In the genomic region with DNA sequence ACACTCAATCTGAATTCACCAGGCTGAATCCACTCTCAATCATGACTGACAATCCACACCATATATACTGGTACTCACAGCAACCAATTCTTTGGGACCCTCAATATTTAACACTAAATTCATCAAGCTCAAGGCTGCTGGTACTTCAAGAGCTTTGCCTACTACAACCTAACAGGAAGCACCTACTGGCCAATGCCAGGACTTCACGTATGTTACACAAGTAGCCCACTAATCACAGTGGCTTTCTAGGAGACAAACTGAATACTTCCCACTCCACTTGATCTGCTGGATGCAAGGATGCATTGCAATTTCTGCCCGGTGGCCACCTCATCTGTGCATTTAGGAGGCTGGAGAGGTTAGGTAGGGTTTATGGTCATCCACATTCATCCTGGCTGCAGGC, we compare ENCODE assay signal across 11 mouse cellular contexts. TPM values are rescaled to one million over a fixed set of nuclear protein-coding genes. Genes with fewer than 3 reads are reported as not detected.
DNase-seq lines count a peak whose midpoint lies in the region; ATAC-seq lines count a peak whose summit lies in the region.
"Had no signal": no experiment of that assay in that cellular context is flagged by ENCODE, and none has a peak within 500 bp of the region (broad histone marks: within the 10 kb centered on the region; RNA-seq: fewer than 3 reads in every experiment).

No protein-coding gene starts in this region.

- H3K4me1 ChIP-seq in lung, embryonic 15.5 days: peaks cover 37% of the 10 kb centered on the region
- no peaks in the 10 kb centered on the region; the same call in 1 of the 2 replicates for H3K4me1 ChIP-seq in embryonic facial prominence, embryonic 11.5 days (ENCODE audit: control insufficient read depth, insufficient read depth, low read length)
- peaks cover 40% of the 10 kb centered on the region for H3K4me1 ChIP-seq in neural tube, embryonic 15.5 days

- H3K4me3 ChIP-seq in lung, embryonic 15.5 days: no peak overlapping the region
- no peak overlapping the region for H3K4me3 ChIP-seq in embryonic facial prominence, embryonic 11.5 days (ENCODE audit: low read depth, low read length)
- H3K4me3 ChIP-seq in neural tube, embryonic 15.5 days (replicated peaks): peak overlapping the region; percentile 1; the same call in 1 of the 2 replicates

- H3K9ac ChIP-seq in lung, embryonic 15.5 days: no peak overlapping the region
- no peak overlapping the region for H3K9ac ChIP-seq in embryonic facial prominence, embryonic 11.5 days (replicated peaks; ENCODE audit: low read length)
- 0 out of 2 replicates have a peak overlapping the region, but pooled peaks have one; percentile 3 for H3K9ac ChIP-seq in neural tube, embryonic 15.5 days (replicated peaks)

- H3K36me3 ChIP-seq in lung, embryonic 15.5 days: peaks cover 18% of the 10 kb centered on the region
- peaks cover 5% of the 10 kb centered on the region for H3K36me3 ChIP-seq in embryonic facial prominence, embryonic 11.5 days (replicated peaks; ENCODE audit: control insufficient read depth, insufficient read depth, low read depth, low read length)
- H3K36me3 ChIP-seq in neural tube, embryonic 15.5 days: peaks cover 18% of the 10 kb centered on the region

- no peak for ATAC-seq in lung, embryonic 15.5 days (ENCODE audit: borderline replicate concordance, extremely low read depth, low FRiP score, low TSS enrichment)
- no peak for ATAC-seq in embryonic facial prominence, embryonic 11.5 days (replicated peaks; ENCODE audit: insufficient number of reproducible peaks, low FRiP score, low TSS enrichment, low read depth)
- ATAC-seq in neural tube, embryonic 15.5 days (ENCODE audit: low FRiP score): no peak
- ATAC-seq: activated CD4-positive, CD25-positive, alpha-beta regulatory T cell, adult 4 months had no signal

- no peaks in the 10 kb centered on the region for H3K9me3 ChIP-seq in lung, embryonic 15.5 days
- no peaks in the 10 kb centered on the region for H3K9me3 ChIP-seq in embryonic facial prominence, embryonic 11.5 days (replicated peaks; ENCODE audit: control insufficient read depth, low read length)
- H3K9me3 ChIP-seq in neural tube, embryonic 15.5 days (replicated peaks): no peaks in the 10 kb centered on the region

- DNase-seq in lung, postnatal 14 days: no peak
- no peak for DNase-seq in embryonic facial prominence, embryonic 11.5 days (ENCODE audit: low spot score)
- peak; percentile 53 for DNase-seq in induced T-regulatory cell, adult 2 months (ENCODE audit: low read depth)
- no peak for DNase-seq in urinary bladder, postnatal 14 days (ENCODE audit: low spot score)
- no peak for DNase-seq in c-Kit-positive CD71-positive TER-119-positive erythroid progenitor cells, embryonic 14.5 days (ENCODE audit: low spot score)
- no peak for DNase-seq in cerebellum, adult 18-20 months
- DNase-seq: cerebellum, postnatal 14 days; heart, adult 18-20 months had no signal

- peak overlapping the region; percentile 22 for H3K4me2 ChIP-seq in lung, embryonic 15.5 days
- peak overlapping the region; percentile 13; the same call in 1 of the 2 replicates for H3K4me2 ChIP-seq in embryonic facial prominence, embryonic 11.5 days (ENCODE audit: low read depth, low read length)
- H3K4me2 ChIP-seq in neural tube, embryonic 15.5 days: peak overlapping the region; percentile 36

- no peak overlapping the region for H3K27ac ChIP-seq in lung, embryonic 15.5 days
- H3K27ac ChIP-seq in embryonic facial prominence, embryonic 11.5 days (replicated peaks; ENCODE audit: low read depth, low read length): no peak overlapping the region
- H3K27ac ChIP-seq in neural tube, embryonic 15.5 days (replicated peaks): 0 out of 2 replicates have a peak overlapping the region, but pooled peaks have one; percentile 2

- WGBS in lung, embryonic 15.5 days: 43% methylated on average over 2 of the region's 2 CpGs
- 73% methylated on average over 2 of the region's 2 CpGs for WGBS in embryonic facial prominence, embryonic 11.5 days
- WGBS in neural tube, embryonic 15.5 days: 81% methylated on average over 2 of the region's 2 CpGs

- no peaks in the 10 kb centered on the region for H3K27me3 ChIP-seq in lung, embryonic 15.5 days
- H3K27me3 ChIP-seq in embryonic facial prominence, embryonic 11.5 days (ENCODE audit: control insufficient read depth, insufficient read depth, low read length): no peaks in the 10 kb centered on the region
- H3K27me3 ChIP-seq in neural tube, embryonic 15.5 days (replicated peaks): no peaks in the 10 kb centered on the region

RNA-seq across cellular contexts. Expression of a gene that starts 3.0 kb away (rescaled TPM):
- polyA plus RNA-seq in lung, embryonic 15.5 days (2015; fragmentation: Nextera tagmentation; extraction: Ambion mirVana): 355 and 366 TPM in 2 replicates
- polyA plus RNA-seq in embryonic facial prominence, embryonic 11.5 days (2014; fragmentation: Nextera tagmentation; extraction: Ambion mirVana): 324 and 338 TPM in 2 replicates
- polyA plus RNA-seq in neural tube, embryonic 15.5 days (2015; fragmentation: Nextera tagmentation; extraction: Ambion mirVana): 147 and 177 TPM in 2 replicates

RNA-seq across cellular contexts. Expression of a gene that starts 20.5 kb away (rescaled TPM):
- polyA plus RNA-seq in lung, embryonic 15.5 days (2015; fragmentation: Nextera tagmentation; extraction: Ambion mirVana): 3.5 and 3.6 TPM in 2 replicates
- 5.5 and 5.9 TPM in 2 replicates for polyA plus RNA-seq in embryonic facial prominence, embryonic 11.5 days (2014; fragmentation: Nextera tagmentation; extraction: Ambion mirVana)
- polyA plus RNA-seq in neural tube, embryonic 15.5 days (2015; fragmentation: Nextera tagmentation; extraction: Ambion mirVana): 14.4 and 16.4 TPM in 2 replicates
- polyA plus RNA-seq: activated CD4-positive, CD25-positive, alpha-beta regulatory T cell, adult 4 months had no signal

RNA-seq across cellular contexts. Expression of a gene that starts 25.3 kb away (rescaled TPM):
- polyA plus RNA-seq in lung, embryonic 15.5 days (2015; fragmentation: Nextera tagmentation; extraction: Ambion mirVana): 8.8 and 9.3 TPM in 2 replicates
- 6.4 and 6.5 TPM in 2 replicates for polyA plus RNA-seq in embryonic facial prominence, embryonic 11.5 days (2014; fragmentation: Nextera tagmentation; extraction: Ambion mirVana)
- polyA plus RNA-seq in neural tube, embryonic 15.5 days (2015; fragmentation: Nextera tagmentation; extraction: Ambion mirVana): 17.3 and 17.4 TPM in 2 replicates
